Mouse (Mus musculus) liver, embryonic 18 days (tissue): ENCODE data around the gene Smarca1. TPM values are rescaled to one million over a fixed set of nuclear protein-coding genes. Genes with fewer than 3 reads are reported as not detected.

ENCODE experiments used
- polyA plus RNA-seq: library from polyadenylated mRNA; depleted of rRNA; stranded (reverse); fragments of >200 nt; gene quantifications from 2 replicates; pipeline ENCODE4 v1.2.3, GENCODE M21; 2012; rRNA removed

Gene Smarca1
- 1.2 and 1.6 TPM in 2 replicates for polyA plus RNA-seq

GRCm38 (mm10) chrX:47892431-47893024, at the start of gene Smarca1:
Gene Smarca1 (minus strand): TSS chrX:47892974.

GRCm38 (mm10) chrX:47912306-47912792, 19.6 kb upstream of the Smarca1 start, which contains the start of gene Ocrl:
Gene Ocrl (plus strand): TSS chrX:47912387.

Other genes starting within 250 kb of the Smarca1 start
- gene Ocrl, start 19.4 kb upstream of the Smarca1 start, polyA plus RNA-seq = 5.7 and 6.5 TPM in 2 replicates
- gene Apln, start 141.9 kb upstream of the Smarca1 start, polyA plus RNA-seq = 0.23 and 0.40 TPM in 2 replicates
- gene Xpnpep2, start 215.8 kb upstream of the Smarca1 start, polyA plus RNA-seq = 0.01 TPM in 2 replicates